Mouse (Mus musculus) right cerebral cortex, postnatal 25 days (tissue): ENCODE results near the gene Arntl2.
"Not testable (repeated sequence)": the region's sequence is repeated elsewhere in the genome, so short reads cannot be mapped to it uniquely, and the experiment has no call there.

Experiments used
- DNase-seq: peaks from one replicate; pipeline ENCODE4 v3.0.0; 2022

Gene Arntl2

DNA sequence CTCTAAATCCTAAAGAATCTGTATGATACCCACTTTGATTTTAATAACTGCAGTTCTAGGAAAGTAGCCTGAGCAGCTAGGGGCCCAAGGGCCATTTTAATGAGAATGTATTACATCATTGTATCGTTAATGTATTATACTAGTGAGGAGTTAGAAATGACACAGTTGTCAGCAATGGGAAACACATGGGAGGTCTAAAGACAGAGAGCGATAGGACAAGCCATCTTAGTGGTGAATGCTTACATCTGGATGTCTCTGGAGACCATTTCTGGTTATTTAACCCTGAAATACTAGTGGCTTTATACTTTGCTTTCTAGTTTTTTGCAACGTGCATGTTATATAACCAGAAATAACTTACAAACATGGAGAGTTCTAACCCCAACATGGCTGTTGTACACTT, 56.1 kb downstream of the Arntl2 start:
- DNase-seq = no peak

GRCm38 (mm10) chr6:146852739-146853138, 56.9 kb downstream of the Arntl2 start:
- no peak for DNase-seq

DNA sequence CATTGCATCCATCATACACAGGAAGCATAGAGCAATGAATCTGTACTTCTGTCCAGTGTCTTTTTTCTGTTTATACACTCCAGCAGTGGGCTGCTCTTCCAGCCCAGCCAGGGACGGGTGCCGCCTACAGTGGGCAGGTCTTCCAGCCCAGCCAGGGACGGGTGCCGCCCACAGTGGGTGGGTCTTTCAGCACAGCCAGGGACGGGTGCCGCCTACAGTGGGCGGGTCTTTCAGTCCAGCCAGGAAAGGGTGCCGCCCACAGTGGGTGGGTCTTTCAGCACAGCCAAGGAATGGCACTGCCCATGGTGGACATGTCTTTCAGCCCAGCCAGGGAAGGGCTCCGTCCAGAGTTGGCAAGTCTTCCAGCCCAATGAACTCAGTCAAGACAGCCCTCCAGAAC, 59.3 kb downstream of the Arntl2 start:
- no peak for DNase-seq

- no peak for DNase-seq
Observed at GRCm38 (mm10) chr6:146857386-146857785, 61.5 kb downstream of the Arntl2 start.

DNA sequence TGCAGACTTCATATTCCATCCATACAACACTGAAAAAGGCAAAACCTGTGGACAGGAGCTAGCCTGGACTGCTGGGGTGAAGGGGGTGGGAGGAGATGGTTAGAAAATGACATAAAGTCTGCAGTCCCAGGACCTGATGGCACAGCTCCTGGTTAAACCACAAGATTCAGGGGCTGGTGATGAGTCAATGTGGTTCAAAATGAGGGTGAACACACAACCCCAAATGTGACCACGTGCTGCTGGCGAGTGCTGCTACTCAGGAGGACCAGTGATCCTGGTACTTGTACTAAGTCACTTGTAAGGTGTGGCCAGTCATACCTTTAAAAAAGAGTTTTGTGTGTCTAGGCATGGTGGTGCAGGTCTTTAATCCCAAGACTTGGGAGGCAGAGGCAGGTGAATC, 67.3 kb downstream of the Arntl2 start:
- DNase-seq = no peak

DNA sequence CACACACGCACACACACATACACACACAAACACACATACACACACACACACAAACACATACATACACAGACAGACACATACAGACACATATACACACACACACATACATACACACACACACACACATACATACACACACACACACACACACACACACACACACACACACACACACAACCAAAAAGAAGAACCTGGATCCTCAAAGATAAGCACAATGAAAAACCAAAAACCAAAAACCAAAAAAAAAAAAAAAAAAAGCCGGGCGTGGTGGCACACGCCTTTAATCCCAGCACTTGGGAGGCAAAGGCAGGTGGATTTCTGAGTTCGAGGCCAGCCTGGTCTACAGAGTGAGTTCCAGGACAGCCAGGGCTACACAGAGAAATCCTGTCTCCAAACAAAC, 68.5 kb downstream of the Arntl2 start:
- not testable (repeated sequence) for DNase-seq

- no peak for DNase-seq
Observed at GRCm38 (mm10) chr6:146865701-146866100, 69.8 kb downstream of the Arntl2 start.

- DNase-seq = no peak
Observed at GRCm38 (mm10) chr6:146871975-146872374, 76.1 kb downstream of the Arntl2 start.

DNA sequence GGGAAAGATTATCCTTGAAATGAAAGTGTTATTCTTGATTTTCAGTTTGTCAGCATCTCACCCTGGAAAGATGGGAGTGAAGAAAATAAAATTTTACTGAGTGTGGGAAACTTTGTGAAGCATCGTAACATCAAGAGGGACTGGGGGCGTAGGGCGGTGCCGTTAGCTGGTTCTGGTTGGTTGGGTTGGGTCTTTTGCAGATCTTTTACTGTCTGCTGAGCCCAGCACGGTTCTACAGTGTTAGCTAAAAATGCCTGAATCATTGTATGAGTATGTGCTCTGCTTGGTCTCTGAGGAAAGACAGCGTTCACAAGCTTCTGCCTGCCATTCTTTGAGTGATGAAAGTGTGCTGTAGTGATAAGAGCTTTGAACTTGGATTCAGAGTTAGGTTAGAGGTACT, 78.6 kb downstream of the Arntl2 start:
- no peak for DNase-seq

DNA sequence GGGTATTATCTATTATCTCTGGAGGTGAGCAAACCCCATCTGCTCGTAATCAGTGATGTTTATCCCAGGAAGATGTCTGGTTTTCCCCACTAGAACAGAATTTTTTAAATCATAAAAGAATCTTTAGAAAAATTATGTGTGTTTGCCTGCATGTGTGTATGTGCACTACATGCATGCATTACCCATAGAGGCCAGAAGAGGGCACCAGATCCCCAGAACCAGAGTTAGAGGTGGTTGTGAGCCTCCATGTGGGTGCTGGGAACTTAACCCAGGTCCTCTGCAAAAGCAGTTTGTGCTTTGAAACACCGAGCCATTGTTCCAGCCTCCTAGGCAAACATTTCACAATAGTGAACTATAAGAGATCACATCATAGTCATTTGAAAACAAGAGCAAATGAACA, 81.0 kb downstream of the Arntl2 start:
- DNase-seq = no peak

DNA sequence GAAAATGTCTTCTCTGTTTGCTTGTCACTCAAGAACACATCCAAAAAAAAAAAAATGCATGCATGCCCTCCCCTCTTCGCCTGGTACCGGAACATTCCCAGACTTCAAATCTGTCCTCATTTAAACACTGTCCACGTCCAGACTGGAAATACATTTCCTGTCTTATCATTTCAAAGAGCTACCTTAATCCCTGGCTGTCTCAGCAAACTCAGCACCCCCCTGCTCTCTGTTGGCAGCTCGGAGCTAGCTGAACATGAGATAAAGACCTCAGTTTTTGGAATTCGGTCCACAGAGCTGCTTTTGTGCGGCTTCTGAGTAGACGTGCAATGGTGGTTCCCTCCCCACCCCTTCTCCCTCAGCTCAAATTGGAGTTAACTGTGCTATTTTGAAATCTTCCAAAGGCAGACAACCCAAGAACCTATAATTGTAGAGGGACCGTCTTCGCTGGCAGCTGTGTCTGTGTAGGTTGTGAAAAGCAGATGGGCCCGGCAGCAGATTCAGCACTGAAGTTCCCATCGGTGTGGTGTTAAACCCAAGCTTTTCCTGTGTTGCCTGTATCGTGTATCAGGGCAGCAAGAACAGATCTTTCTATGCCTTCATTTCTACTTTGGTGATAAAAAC, 81.7 kb downstream of the Arntl2 start:
- DNase-seq = peak; percentile 76

- DNase-seq = no peak
Observed at GRCm38 (mm10) chr6:146878926-146879325, 83.1 kb downstream of the Arntl2 start.

DNA sequence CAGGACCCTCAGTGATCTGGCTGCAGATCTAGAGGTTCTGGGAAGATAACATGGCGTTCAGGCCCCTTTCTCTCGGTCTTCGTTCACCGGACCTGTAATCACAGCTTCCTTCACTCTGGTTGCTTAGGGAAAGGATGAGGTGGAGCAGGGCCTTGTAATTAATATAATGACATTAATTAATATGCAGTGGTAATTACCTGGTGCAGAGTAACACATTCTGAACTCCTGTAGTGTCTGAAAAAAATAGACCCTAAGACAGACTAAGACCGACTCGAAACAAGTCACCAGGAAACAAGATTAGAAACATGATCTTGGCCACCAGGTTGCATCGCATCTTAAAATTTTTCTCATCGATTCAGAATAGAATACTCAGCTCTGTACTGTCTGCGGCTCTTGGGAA, 84.0 kb downstream of the Arntl2 start:
- DNase-seq = no peak

DNA sequence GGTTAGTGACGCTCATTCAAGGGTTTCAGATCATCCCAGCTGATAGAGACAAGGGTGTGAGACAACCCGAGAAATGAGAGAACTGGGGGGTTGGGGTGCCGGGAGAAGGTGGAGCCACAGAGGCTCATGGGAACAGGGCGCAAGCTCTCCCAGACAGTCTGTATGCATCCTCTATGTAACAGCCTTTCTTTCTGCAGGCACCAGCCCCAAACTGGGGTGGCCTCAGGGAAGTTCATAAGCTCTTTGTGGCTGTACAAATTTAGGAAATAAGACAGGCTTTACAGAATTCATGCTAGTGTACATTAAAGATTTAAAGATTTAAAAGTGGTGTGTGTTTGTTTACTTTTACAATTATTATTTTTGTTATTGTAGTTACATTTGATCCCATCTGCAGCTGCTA, 84.4 kb downstream of the Arntl2 start:
- DNase-seq = no peak

GRCm38 (mm10) chr6:146881896-146882770, 86.3 kb downstream of the Arntl2 start:
- DNase-seq = no peak
